Mouse (Mus musculus) layer of hippocampus, postnatal 36 days (tissue): ENCODE results near the gene Gucy1b2. TPM values are rescaled to one million over a fixed set of nuclear protein-coding genes. Genes with fewer than 3 reads are reported as not detected.

ENCODE experiments used
- DNase-seq, 2 experiments: peaks; one replicate each; pipeline ENCODE4 v3.0.0; 2022
- total RNA-seq, 2 experiments: library from RNA; stranded (reverse); gene quantifications; 2 replicates each; pipeline ENCODE4 v1.2.3; 2021

Gene Gucy1b2
- total RNA-seq, 2 experiments from 2014 or later, result 0.38 to 0.55 TPM

GRCm38 (mm10) chr14:62443840-62444430 is 12.2 kb downstream of the Gucy1b2 start:
- no peak for DNase-seq

GRCm38 (mm10) chr14:62442971-62443370 is 13.1 kb downstream of the Gucy1b2 start:
- DNase-seq, result no peak

- no peak for DNase-seq
These were observed 16.1 kb downstream of the Gucy1b2 start for GRCm38 (mm10) chr14:62440036-62440435.

GRCm38 (mm10) chr14:62438236-62438635 is 17.9 kb downstream of the Gucy1b2 start:
- DNase-seq, result no peak

GRCm38 (mm10) chr14:62437806-62438205 is 18.3 kb downstream of the Gucy1b2 start:
- no peak for DNase-seq

GRCm38 (mm10) chr14:62425277-62425691 is 30.8 kb downstream of the Gucy1b2 start:
- DNase-seq, result no peak

GRCm38 (mm10) chr14:62422265-62422664 is 33.8 kb downstream of the Gucy1b2 start:
- no peak for DNase-seq

- no peak for DNase-seq
These were observed 38.6 kb downstream of the Gucy1b2 start for GRCm38 (mm10) chr14:62417501-62417900.

- peak; percentile 10 to 21 for DNase-seq
These were observed 39.4 kb downstream of the Gucy1b2 start for GRCm38 (mm10) chr14:62416742-62417134.

- peak; percentile 17 to 28 for DNase-seq
These were observed 39.9 kb downstream of the Gucy1b2 start for GRCm38 (mm10) chr14:62416007-62416741.

- DNase-seq, result no peak
These were observed 60.7 kb downstream of the Gucy1b2 start for GRCm38 (mm10) chr14:62395346-62395745.

GRCm38 (mm10) chr14:62392754-62393153 is 63.3 kb downstream of the Gucy1b2 start:
- no peak for DNase-seq

GRCm38 (mm10) chr14:62389729-62390536 is 66.2 kb downstream of the Gucy1b2 start:
- DNase-seq, result no peak

- DNase-seq, result peak; percentile 32 to 44
These were observed 66.9 kb downstream of the Gucy1b2 start for GRCm38 (mm10) chr14:62389064-62389728.

- no peak for DNase-seq
These were observed 72.2 kb downstream of the Gucy1b2 start for GRCm38 (mm10) chr14:62383786-62384299.

- no peak for DNase-seq
These were observed 73.0 kb downstream of the Gucy1b2 start for GRCm38 (mm10) chr14:62383109-62383508.

- DNase-seq, result no peak
These were observed 75.5 kb downstream of the Gucy1b2 start for GRCm38 (mm10) chr14:62380606-62381005.

- DNase-seq, result no peak
These were observed 76.7 kb downstream of the Gucy1b2 start for GRCm38 (mm10) chr14:62379391-62379790.

- DNase-seq, result no peak
These were observed 80.0 kb downstream of the Gucy1b2 start for GRCm38 (mm10) chr14:62376115-62376514.

GRCm38 (mm10) chr14:62375694-62376093 is 80.4 kb downstream of the Gucy1b2 start:
- no peak for DNase-seq

GRCm38 (mm10) chr14:62374001-62374400 is 82.1 kb downstream of the Gucy1b2 start:
- DNase-seq, result no peak

GRCm38 (mm10) chr14:62370819-62371218 is 85.3 kb downstream of the Gucy1b2 start:
- no peak for DNase-seq
